Mouse (Mus musculus): ENCODE measurements at regions not wholly inside any gene's neighbourhood (a gene's known extent, or its start where the extent isn't known, plus 50 kb on each side); places are given as distances from the start of the nearest gene placed in this dataset.

GRCm38 (mm10) chr15:63498483-63498882 is 346.5 kb downstream of the Gsdmc2 start:
- Histone ChIP-seq H3K9ac (no peak overlapping the region), H3K4me3 (no peak overlapping the region), H3K27ac (no peak overlapping the region), H3K27me3 (replicated peaks) (no peaks in the 10 kb centered on the region), H3K9me3 (no peaks in the 10 kb centered on the region), H3K4me1 (no peaks in the 10 kb centered on the region), H3K4me2 (no peak overlapping the region), H3K36me3 (replicated peaks) (no peaks in the 10 kb centered on the region)
- ATAC-seq (replicated peaks), result no peak
- WGBS, result 86% methylated on average over 3 of the region's 3 CpGs

GRCm38 (mm10) chr15:63497207-63497606 is 347.8 kb downstream of the Gsdmc2 start:
- H3K36me3 ChIP-seq (replicated peaks), result no peaks in the 10 kb centered on the region
- no peak for ATAC-seq (replicated peaks)
- H3K4me2 ChIP-seq, result no peak overlapping the region
- WGBS, result 93% methylated on average over 3 of the region's 3 CpGs
- H3K9me3 ChIP-seq, result no peaks in the 10 kb centered on the region
- no peaks in the 10 kb centered on the region for H3K27me3 ChIP-seq (replicated peaks)
- H3K4me1 ChIP-seq, result no peaks in the 10 kb centered on the region
- H3K9ac ChIP-seq, result no peak overlapping the region
- no peak overlapping the region for H3K27ac ChIP-seq
- H3K4me3 ChIP-seq, result no peak overlapping the region

GRCm38 (mm10) chr15:63484910-63485309 is 360.1 kb downstream of the Gsdmc2 start:
- Histone ChIP-seq H3K9ac (no peak overlapping the region), H3K27me3 (replicated peaks) (no peaks in the 10 kb centered on the region), H3K4me1 (no peaks in the 10 kb centered on the region), H3K9me3 (no peaks in the 10 kb centered on the region), H3K36me3 (replicated peaks) (no peaks in the 10 kb centered on the region), H3K4me3 (no peak overlapping the region), H3K27ac (no peak overlapping the region), H3K4me2 (no peak overlapping the region)
- ATAC-seq (replicated peaks), result no peak
- WGBS, result 78% methylated on average over 5 of the region's 5 CpGs

GRCm38 (mm10) chr15:63484217-63484887 is 360.6 kb downstream of the Gsdmc2 start:
- H3K4me2 ChIP-seq, result no peak overlapping the region
- ATAC-seq (replicated peaks), result no peak
- H3K9me3 ChIP-seq, result no peaks in the 10 kb centered on the region
- no peak overlapping the region for H3K4me3 ChIP-seq
- H3K4me1 ChIP-seq, result no peaks in the 10 kb centered on the region
- H3K9ac ChIP-seq, result no peak overlapping the region
- 40% methylated on average over 4 of the region's 4 CpGs for WGBS
- no peak overlapping the region for H3K27ac ChIP-seq
- H3K36me3 ChIP-seq (replicated peaks), result no peaks in the 10 kb centered on the region
- no peaks in the 10 kb centered on the region for H3K27me3 ChIP-seq (replicated peaks)

GRCm38 (mm10) chr15:63479270-63479805 is 365.6 kb downstream of the Gsdmc2 start:
- ATAC-seq (replicated peaks), result no peak
- Histone ChIP-seq H3K4me2 (no peak overlapping the region), H3K9me3 (no peaks in the 10 kb centered on the region), H3K4me1 (no peaks in the 10 kb centered on the region), H3K27ac (no peak overlapping the region), H3K27me3 (replicated peaks) (no peaks in the 10 kb centered on the region), H3K4me3 (no peak overlapping the region), H3K9ac (no peak overlapping the region), H3K36me3 (replicated peaks) (no peaks in the 10 kb centered on the region)
- 62% methylated on average over 1 of the region's 1 CpGs for WGBS

GRCm38 (mm10) chr15:63466916-63467315 is 378.1 kb downstream of the Gsdmc2 start:
- WGBS, result 58% methylated on average over 1 of the region's 1 CpGs

GRCm38 (mm10) chr15:63452529-63452928 is 392.4 kb downstream of the Gsdmc2 start:
- WGBS, result 81% methylated on average over 3 of the region's 3 CpGs
- H3K9ac ChIP-seq, result no peak overlapping the region
- H3K4me3 ChIP-seq, result no peak overlapping the region
- no peaks in the 10 kb centered on the region for H3K36me3 ChIP-seq (replicated peaks)
- no peak for ATAC-seq (replicated peaks)
- H3K9me3 ChIP-seq, result no peaks in the 10 kb centered on the region
- no peaks in the 10 kb centered on the region for H3K27me3 ChIP-seq (replicated peaks)
- H3K4me1 ChIP-seq, result no peaks in the 10 kb centered on the region
- H3K4me2 ChIP-seq, result no peak overlapping the region
- H3K27ac ChIP-seq, result no peak overlapping the region

More at GRCm38 (mm10) chr15:63466916-63467315, 378.1 kb downstream of the Gsdmc2 start:
- ATAC-seq (replicated peaks), result no peak
- no peaks in the 10 kb centered on the region for H3K27me3 ChIP-seq (replicated peaks)
- H3K9me3 ChIP-seq, result no peaks in the 10 kb centered on the region
- no peaks in the 10 kb centered on the region for H3K4me1 ChIP-seq
- H3K9ac ChIP-seq, result no peak overlapping the region
- H3K36me3 ChIP-seq (replicated peaks), result no peaks in the 10 kb centered on the region
- H3K27ac ChIP-seq, result no peak overlapping the region
- no peak overlapping the region for H3K4me3 ChIP-seq
- H3K4me2 ChIP-seq, result no peak overlapping the region

GRCm38 (mm10) chr15:63446288-63446687 is 398.7 kb downstream of the Gsdmc2 start:
- Histone ChIP-seq H3K36me3 (replicated peaks) (no peaks in the 10 kb centered on the region), H3K9ac (no peak overlapping the region), H3K4me2 (no peak overlapping the region), H3K9me3 (no peaks in the 10 kb centered on the region), H3K4me3 (no peak overlapping the region), H3K27ac (no peak overlapping the region), H3K4me1 (no peaks in the 10 kb centered on the region), H3K27me3 (replicated peaks) (no peaks in the 10 kb centered on the region)
- ATAC-seq (replicated peaks), result no peak
- 57% methylated on average over 4 of the region's 4 CpGs for WGBS

GRCm38 (mm10) chr15:63445016-63445415 is 400.0 kb downstream of the Gsdmc2 start:
- no peaks in the 10 kb centered on the region for H3K36me3 ChIP-seq (replicated peaks)
- no peaks in the 10 kb centered on the region for H3K9me3 ChIP-seq
- no peak overlapping the region for H3K4me2 ChIP-seq
- no peak overlapping the region for H3K4me3 ChIP-seq
- no peak overlapping the region for H3K9ac ChIP-seq
- 91% methylated on average over 4 of the region's 4 CpGs for WGBS
- H3K27me3 ChIP-seq (replicated peaks), result no peaks in the 10 kb centered on the region
- ATAC-seq (replicated peaks), result no peak
- no peaks in the 10 kb centered on the region for H3K4me1 ChIP-seq
- H3K27ac ChIP-seq, result no peak overlapping the region

- WGBS, result 91% methylated on average over 6 of the region's 6 CpGs
- ATAC-seq (replicated peaks), result no peak
- H3K4me2 ChIP-seq, result no peak overlapping the region
Measured at GRCm38 (mm10) chr15:63442146-63442780, 402.7 kb downstream of the Gsdmc2 start.

GRCm38 (mm10) chr15:63412649-63413048 is 432.3 kb downstream of the Gsdmc2 start:
- Histone ChIP-seq H3K4me1 (no peaks in the 10 kb centered on the region), H3K36me3 (replicated peaks) (no peaks in the 10 kb centered on the region), H3K9ac (no peak overlapping the region), H3K4me2 (no peak overlapping the region), H3K27me3 (replicated peaks) (no peaks in the 10 kb centered on the region), H3K9me3 (no peaks in the 10 kb centered on the region), H3K27ac (no peak overlapping the region), H3K4me3 (no peak overlapping the region)
- ATAC-seq (replicated peaks), result no peak
- WGBS, result 93% methylated on average over 4 of the region's 4 CpGs

More at GRCm38 (mm10) chr15:63442146-63442780, 402.7 kb downstream of the Gsdmc2 start:
- no peak overlapping the region for H3K9ac ChIP-seq
- no peaks in the 10 kb centered on the region for H3K4me1 ChIP-seq
- H3K27ac ChIP-seq, result no peak overlapping the region
- H3K36me3 ChIP-seq (replicated peaks), result no peaks in the 10 kb centered on the region
- H3K27me3 ChIP-seq (replicated peaks), result no peaks in the 10 kb centered on the region
- H3K4me3 ChIP-seq, result no peak overlapping the region
- H3K9me3 ChIP-seq, result no peaks in the 10 kb centered on the region

- Histone ChIP-seq H3K9me3 (no peaks in the 10 kb centered on the region), H3K9ac (no peak overlapping the region), H3K4me3 (no peak overlapping the region), H3K36me3 (replicated peaks) (no peaks in the 10 kb centered on the region), H3K4me1 (no peaks in the 10 kb centered on the region), H3K4me2 (no peak overlapping the region), H3K27me3 (replicated peaks) (no peaks in the 10 kb centered on the region), H3K27ac (no peak overlapping the region)
- ATAC-seq (replicated peaks), result no peak
- 92% methylated on average over 3 of the region's 3 CpGs for WGBS
Measured at GRCm38 (mm10) chr15:63411771-63412118, 433.2 kb downstream of the Gsdmc2 start.
